Mouse (Mus musculus) neural tube, embryonic 11.5 days (tissue): ENCODE data around the gene Klhl18. TPM values are rescaled to one million over a fixed set of nuclear protein-coding genes. Genes with fewer than 3 reads are reported as not detected.

Experiments used
- ATAC-seq: fragments of 200-750 bp; cut with Nextera tagmentation; 2 replicates; pipeline ENCODE4 v1.8.0; 2017; ENCODE audit warnings: moderate number of reproducible peaks, mild to moderate bottlenecking, moderate TSS enrichment, moderate library complexity; ENCODE audit not compliant: insufficient read depth, low FRiP score, low TSS enrichment
- DNase-seq: peaks from one replicate; pipeline ENCODE4 v3.0.0-alpha.2; 2015; ENCODE audit warnings: low spot score
- H3K27ac ChIP-seq: fragments of 300-500 bp; sonication (generic); 2 replicates; pipeline ENCODE4 v1.5.1; 2014; ENCODE audit warnings: low read depth, mild to moderate bottlenecking, low read length
- H3K27me3 ChIP-seq: fragments of 300-500 bp; sonication (generic); 2 replicates; pipeline ENCODE4 v1.6.1; 2014; ENCODE audit warnings: mild to moderate bottlenecking, low read length, mixed read lengths; ENCODE audit not compliant: control insufficient read depth, insufficient read depth
- H3K36me3 ChIP-seq: fragments of 300-500 bp; sonication (generic); 2 replicates; pipeline ENCODE4 v1.6.1; 2014; ENCODE audit warnings: mild to moderate bottlenecking, low read length, moderate library complexity, mixed read lengths; ENCODE audit not compliant: control insufficient read depth, insufficient read depth
- H3K4me1 ChIP-seq: fragments of 300-500 bp; sonication (generic); 2 replicates; pipeline ENCODE4 v1.6.1; 2014; ENCODE audit warnings: low read length, mixed read lengths; ENCODE audit not compliant: control insufficient read depth, insufficient read depth
- H3K4me2 ChIP-seq: fragments of 300-500 bp; sonication (generic); 2 replicates; pipeline ENCODE4 v1.6.1; 2014; ENCODE audit warnings: low read depth, mild to moderate bottlenecking, moderate library complexity
- H3K4me3 ChIP-seq: fragments of 300-500 bp; sonication (generic); 2 replicates; pipeline ENCODE4 v1.5.1; 2014; ENCODE audit warnings: low read depth, low read length
- H3K9ac ChIP-seq: fragments of 300-500 bp; sonication (generic); 2 replicates; pipeline ENCODE4 v1.6.1; 2014; ENCODE audit warnings: mild to moderate bottlenecking, low read length
- H3K9me3 ChIP-seq: fragments of 300-500 bp; sonication (generic); 2 replicates; pipeline ENCODE4 v1.6.1; 2016; ENCODE audit warnings: low read length; ENCODE audit not compliant: control insufficient read depth
- WGBS: fragments of 180-500 bp; shearing (Covaris S2); extraction: QIAGEN DNeasy Blood & Tissue Kit; methylation state at CpG from one replicate; pipeline ENCODE4 v1.1.7; 2014; 5-methylcytosine and 5-hydroxymethylcytosine counted together
- polyA plus RNA-seq: library from polyadenylated mRNA; unstranded; fragments of >200 nt; fragmentation: Nextera tagmentation; extraction: Ambion mirVana; gene quantifications from 2 replicates; pipeline ENCODE4 v1.2.1, GENCODE M21; 2014

The Klhl18 gene
- polyA plus RNA-seq, 1 experiment from 2014 or later, result 11.1 TPM

- ATAC-seq (no peak), DNase-seq (no peak)
- no peaks in the 10 kb centered on the region for H3K36me3 ChIP-seq
- 86% methylated on average over 6 of the region's 6 CpGs for WGBS
- H3K4me3 ChIP-seq, result no peak overlapping the region
- H3K9me3 ChIP-seq, result no peaks in the 10 kb centered on the region
- H3K27ac ChIP-seq, result no peak overlapping the region
- no peak overlapping the region for H3K4me2 ChIP-seq
- no peak overlapping the region for H3K9ac ChIP-seq
- no peaks in the 10 kb centered on the region for H3K4me1 ChIP-seq
- no peaks in the 10 kb centered on the region for H3K27me3 ChIP-seq
Measured at GRCm38 (mm10) chr9:110440559-110440958, 35.9 kb downstream of the Klhl18 start.

DNA sequence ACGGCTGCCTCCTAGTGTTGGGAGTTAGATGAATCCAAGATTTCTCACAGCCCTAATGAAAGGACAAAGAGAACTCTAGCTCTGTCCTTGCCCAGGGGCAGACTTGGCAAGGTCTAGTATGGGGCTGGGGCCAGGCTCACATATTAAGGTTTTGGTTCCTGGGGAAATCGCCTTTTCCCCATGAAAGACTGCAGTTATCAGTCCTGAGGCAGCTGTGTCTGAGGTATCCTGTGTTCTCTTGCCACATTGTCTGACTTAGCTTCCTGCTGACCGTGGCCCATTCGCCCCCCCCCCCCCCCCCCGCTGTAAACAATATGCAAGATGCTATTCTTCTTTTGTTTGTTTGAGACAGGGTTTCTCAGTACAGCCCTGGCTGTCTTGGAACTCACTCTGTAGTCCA lies 36.4 kb downstream of the Klhl18 start:
- ATAC-seq (no peak), DNase-seq (no peak)
- Histone ChIP-seq H3K9ac (no peak overlapping the region), H3K4me3 (no peak overlapping the region), H3K4me2 (no peak overlapping the region), H3K9me3 (no peaks in the 10 kb centered on the region), H3K27me3 (no peaks in the 10 kb centered on the region), H3K4me1 (no peaks in the 10 kb centered on the region), H3K36me3 (no peaks in the 10 kb centered on the region), H3K27ac (no peak overlapping the region)
- 71% methylated on average over 4 of the region's 5 CpGs for WGBS

DNA sequence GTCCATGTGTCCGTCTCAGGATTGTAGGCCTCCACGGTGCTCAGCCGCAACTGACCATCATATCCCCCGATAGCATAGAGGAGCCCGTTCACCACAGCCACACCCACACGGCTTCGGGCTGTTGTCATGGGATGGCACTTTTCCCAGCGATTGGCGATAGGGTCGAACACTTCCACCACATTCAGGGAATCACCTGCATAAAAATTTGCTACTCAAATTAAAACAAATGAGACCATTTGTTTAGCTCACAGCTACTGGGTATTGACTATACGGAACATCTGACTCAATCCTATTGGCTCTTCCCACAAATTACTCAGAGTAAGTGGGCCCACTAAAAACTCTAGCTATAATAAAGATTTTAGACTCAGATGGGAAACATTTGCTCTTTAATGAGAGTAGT lies 40.5 kb downstream of the Klhl18 start:
- Histone ChIP-seq H3K9me3 (no peaks in the 10 kb centered on the region), H3K4me3 (no peak overlapping the region), H3K9ac (no peak overlapping the region), H3K36me3 (no peaks in the 10 kb centered on the region), H3K4me1 (no peaks in the 10 kb centered on the region), H3K27ac (no peak overlapping the region), H3K4me2 (no peak overlapping the region), H3K27me3 (no peaks in the 10 kb centered on the region)
- 96% methylated on average over 11 of the region's 11 CpGs for WGBS
- DNase-seq (no peak), ATAC-seq (no peak)

DNA sequence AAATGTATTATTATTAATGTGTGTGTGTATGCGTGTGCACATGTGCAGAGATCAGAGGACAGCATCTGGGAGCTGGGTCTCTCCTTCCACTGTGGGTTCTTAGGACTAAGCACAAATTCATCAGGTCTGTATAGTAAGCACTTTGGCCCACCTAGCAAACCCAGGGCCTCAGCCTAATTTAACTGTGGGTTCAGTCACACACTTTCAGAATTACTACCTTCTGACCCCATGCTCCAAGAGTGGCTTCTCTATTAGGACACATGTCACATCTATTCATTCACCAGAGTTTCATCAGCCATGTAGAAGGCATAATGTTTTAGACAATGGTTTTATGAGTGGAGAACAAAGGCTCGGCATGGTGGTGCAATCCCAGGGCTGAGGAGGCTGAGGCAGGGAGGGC lies 43.4 kb downstream of the Klhl18 start:
- Histone ChIP-seq H3K27me3 (no peaks in the 10 kb centered on the region), H3K27ac (no peak overlapping the region), H3K4me2 (no peak overlapping the region), H3K9me3 (no peaks in the 10 kb centered on the region), H3K36me3 (peaks cover 5% of the 10 kb centered on the region; the same call in 1 of the 2 replicates), H3K4me1 (no peaks in the 10 kb centered on the region), H3K9ac (no peak overlapping the region), H3K4me3 (no peak overlapping the region)
- WGBS, result 96% methylated on average over 2 of the region's 2 CpGs
- ATAC-seq (no peak), DNase-seq (no peak)

DNA sequence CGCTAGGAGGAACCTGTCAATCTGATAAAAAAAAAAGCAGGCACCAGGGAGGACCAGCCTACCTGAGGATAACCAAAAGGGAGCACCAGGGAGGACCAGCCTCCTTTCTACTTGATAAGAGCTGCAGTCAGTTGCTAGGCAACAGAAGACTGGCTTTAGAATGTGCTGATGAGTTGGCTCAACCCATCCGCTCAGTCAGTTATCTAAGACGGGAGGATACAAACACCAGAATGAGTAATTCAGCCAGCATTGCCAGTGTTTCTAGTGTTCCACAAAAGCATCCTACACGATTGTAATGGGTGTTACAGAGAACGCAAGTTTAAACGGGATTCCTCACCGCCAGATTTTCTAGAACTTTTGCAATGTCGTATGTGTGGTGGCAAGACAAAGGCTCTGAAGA lies 45.3 kb downstream of the Klhl18 start:
- 79% methylated on average over 8 of the region's 8 CpGs for WGBS
- no peak overlapping the region for H3K4me2 ChIP-seq
- no peaks in the 10 kb centered on the region for H3K27me3 ChIP-seq
- H3K36me3 ChIP-seq, result peaks cover 5% of the 10 kb centered on the region; the same call in 1 of the 2 replicates
- DNase-seq (no peak), ATAC-seq (no peak)
- no peak overlapping the region for H3K4me3 ChIP-seq
- no peaks in the 10 kb centered on the region for H3K4me1 ChIP-seq
- no peak overlapping the region for H3K9ac ChIP-seq
- H3K9me3 ChIP-seq, result no peaks in the 10 kb centered on the region
- H3K27ac ChIP-seq, result no peak overlapping the region

DNA sequence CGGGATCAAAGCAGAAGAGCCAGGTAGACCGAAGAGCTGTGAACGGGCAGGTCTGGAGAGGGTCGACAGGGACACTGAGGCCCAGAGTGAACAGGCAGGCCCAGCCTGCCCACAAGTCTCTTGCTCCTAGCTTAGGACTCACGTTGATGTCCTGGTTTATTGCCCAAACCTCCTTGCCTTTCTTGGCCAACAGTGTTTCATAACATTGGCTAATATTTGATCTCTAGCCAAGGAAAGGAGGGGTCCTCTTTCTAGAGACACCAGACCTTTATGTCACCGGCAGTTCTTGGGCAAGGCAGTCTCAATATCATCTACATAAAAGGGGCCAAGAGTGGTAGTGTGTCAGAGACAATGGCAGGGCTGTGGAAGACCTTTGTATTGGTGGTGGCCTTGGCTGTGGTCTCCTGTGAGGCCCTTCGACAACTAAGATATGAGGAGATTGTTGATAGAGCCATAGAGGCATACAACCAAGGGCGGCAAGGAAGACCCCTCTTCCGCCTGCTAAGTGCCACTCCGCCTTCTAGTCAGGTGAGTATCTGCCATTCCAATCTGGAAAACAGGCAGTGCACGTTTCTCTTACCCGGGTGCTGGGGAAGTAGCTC lies 56.9 kb downstream of the Klhl18 start, which contains the start of gene Ngp:
Ngp (plus strand) TSS at position 237 of the 602 bp plus-strand sequence.
- WGBS, result 90% methylated on average over 12 of the region's 12 CpGs
- no peaks in the 10 kb centered on the region for H3K4me1 ChIP-seq
- H3K27ac ChIP-seq, result no peak within 1 kb of the TSS
- no peak within 1 kb of the TSS for H3K4me3 ChIP-seq
- H3K9me3 ChIP-seq, result no peaks in the 10 kb centered on the region
- DNase-seq, result no peak
- no peak within 1 kb of the TSS for H3K4me2 ChIP-seq
- ATAC-seq, result no peak
- no peaks in the 10 kb centered on the region for H3K36me3 ChIP-seq
- no peak within 1 kb of the TSS for H3K9ac ChIP-seq
- no peaks in the 10 kb centered on the region for H3K27me3 ChIP-seq

DNA sequence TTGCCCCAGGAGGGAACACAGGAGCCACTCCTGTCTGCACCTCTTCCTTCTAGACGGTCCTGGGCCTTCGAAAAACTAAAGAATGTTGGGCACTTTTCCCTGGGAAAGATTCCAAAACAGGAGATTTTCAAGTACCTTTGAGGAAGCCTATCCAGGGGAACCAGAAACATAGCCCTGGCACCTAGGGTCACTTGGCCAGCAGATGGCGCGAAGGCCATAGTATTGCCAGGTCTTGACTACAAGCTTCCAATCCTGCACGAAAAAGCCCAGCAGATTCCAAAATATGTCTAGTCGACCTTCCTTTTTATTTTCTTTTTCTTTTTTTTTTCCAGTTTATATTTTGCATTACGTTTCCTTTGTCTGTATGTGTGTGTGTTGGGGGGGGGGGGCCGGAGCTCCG lies 62.7 kb downstream of the Klhl18 start:
- ATAC-seq (no peak), DNase-seq (peak; percentile 52)
- Histone ChIP-seq H3K4me2 (no peak overlapping the region), H3K4me1 (no peaks in the 10 kb centered on the region; the same call in 1 of the 2 replicates), H3K9me3 (no peaks in the 10 kb centered on the region), H3K36me3 (no peaks in the 10 kb centered on the region), H3K27me3 (no peaks in the 10 kb centered on the region), H3K4me3 (no peak overlapping the region), H3K27ac (no peak overlapping the region), H3K9ac (no peak overlapping the region)
- WGBS, result 59% methylated on average over 9 of the region's 9 CpGs

GRCm38 (mm10) chr9:110412926-110413325 lies 63.6 kb downstream of the Klhl18 start:
- H3K27ac ChIP-seq, result no peak overlapping the region
- ATAC-seq (no peak), DNase-seq (no peak)
- H3K9me3 ChIP-seq, result no peaks in the 10 kb centered on the region
- no peak overlapping the region for H3K9ac ChIP-seq
- H3K36me3 ChIP-seq, result no peaks in the 10 kb centered on the region
- no peak overlapping the region for H3K4me2 ChIP-seq
- no peaks in the 10 kb centered on the region; the same call in 1 of the 2 replicates for H3K4me1 ChIP-seq
- no peak overlapping the region for H3K4me3 ChIP-seq
- 71% methylated on average over 6 of the region's 7 CpGs for WGBS
- no peaks in the 10 kb centered on the region for H3K27me3 ChIP-seq
